Mouse (Mus musculus) small intestine, adult 2 months (tissue): ENCODE measurements around the gene Mitf.

Source experiments
- CTCF ChIP-seq: fragments of 200-500 bp; IDR thresholded peaks from 2 replicates; pipeline ENCODE4 v1.5.1; 2012; ENCODE audit warnings: low read depth, mild to moderate bottlenecking, control low read depth, inconsistent platforms, low read length, moderate library complexity, mixed read lengths; ENCODE audit not compliant: insufficient replicate concordance, insufficient read length; ENCODE audit errors: extremely low read depth
- POLR2A ChIP-seq: fragments of 200-500 bp; IDR thresholded peaks from 2 replicates; pipeline ENCODE4 v1.6.1; 2012; ENCODE audit warnings: low read depth, mild to moderate bottlenecking, control low read depth, inconsistent platforms, low read length, moderate library complexity

DNA sequence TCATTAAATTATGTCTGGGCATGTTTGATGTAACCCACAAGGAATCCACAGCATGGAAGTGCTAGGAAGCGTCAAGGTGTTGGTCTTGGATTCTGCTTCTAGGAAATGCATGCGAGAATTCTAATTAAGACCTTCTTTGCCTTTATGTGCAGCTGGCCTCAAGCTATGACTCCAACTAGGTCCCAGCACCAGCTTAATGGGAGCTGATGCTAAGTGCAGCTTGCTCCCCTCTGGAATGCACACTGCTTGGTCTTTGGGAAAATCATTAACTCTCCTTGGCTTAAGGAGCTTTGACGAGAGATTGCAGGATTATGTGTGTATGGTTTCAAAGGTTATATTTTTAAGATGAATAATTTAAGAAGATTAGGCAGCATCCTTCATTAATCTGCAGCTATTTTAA, 81.7 kb downstream of the Mitf start:
- TF ChIP-seq POLR2A, result no peak
- TF ChIP-seq CTCF, result no peak
